Mouse (Mus musculus): ENCODE results near the gene Cdc42.

Cdc42 gene

DNA sequence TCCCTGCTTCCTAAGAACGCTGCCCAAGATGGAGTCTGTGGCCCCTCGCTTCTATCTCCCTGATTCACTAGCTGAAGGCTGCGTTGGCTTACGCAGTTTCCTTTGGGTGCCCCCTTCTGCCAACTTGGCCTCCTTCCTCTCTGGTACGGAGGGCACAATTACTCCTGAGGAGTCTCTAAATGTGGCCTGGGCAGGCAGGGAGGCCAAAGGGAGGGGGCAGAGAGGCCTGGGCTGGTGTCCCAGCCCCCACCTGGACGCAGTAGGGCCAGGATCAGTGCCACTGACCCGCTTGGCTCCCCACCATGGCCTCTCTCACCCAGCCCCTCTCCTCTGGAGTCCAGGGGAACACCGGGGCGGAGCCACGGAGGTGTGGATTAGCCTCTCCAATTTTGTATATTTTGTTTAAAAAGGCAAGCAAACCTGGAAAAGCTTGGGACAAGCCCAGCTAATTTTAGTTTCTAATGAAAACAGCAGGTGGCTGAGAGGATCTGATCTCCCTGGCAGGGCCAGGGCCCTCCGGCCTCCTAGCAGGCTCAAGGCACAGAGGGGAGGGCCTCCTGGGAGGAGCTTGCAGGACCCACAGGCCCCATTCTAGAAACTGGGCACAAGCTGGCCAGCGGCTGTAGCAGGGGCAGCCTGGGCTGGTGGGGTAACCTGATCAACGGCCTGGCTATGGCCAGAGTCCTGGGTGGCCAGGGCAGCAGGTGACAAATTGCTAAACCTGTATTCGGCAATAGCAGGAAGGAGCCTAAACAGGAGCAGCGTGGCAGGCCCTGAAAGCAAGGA, 71.5 kb downstream of the Cdc42 start:
- DNase-seq (ENCODE audit: low read depth), result no peak

GRCm38 (mm10) chr4:137283407-137283732, 74.2 kb downstream of the Cdc42 start:
- no peak for DNase-seq (ENCODE audit: low read depth)

DNA sequence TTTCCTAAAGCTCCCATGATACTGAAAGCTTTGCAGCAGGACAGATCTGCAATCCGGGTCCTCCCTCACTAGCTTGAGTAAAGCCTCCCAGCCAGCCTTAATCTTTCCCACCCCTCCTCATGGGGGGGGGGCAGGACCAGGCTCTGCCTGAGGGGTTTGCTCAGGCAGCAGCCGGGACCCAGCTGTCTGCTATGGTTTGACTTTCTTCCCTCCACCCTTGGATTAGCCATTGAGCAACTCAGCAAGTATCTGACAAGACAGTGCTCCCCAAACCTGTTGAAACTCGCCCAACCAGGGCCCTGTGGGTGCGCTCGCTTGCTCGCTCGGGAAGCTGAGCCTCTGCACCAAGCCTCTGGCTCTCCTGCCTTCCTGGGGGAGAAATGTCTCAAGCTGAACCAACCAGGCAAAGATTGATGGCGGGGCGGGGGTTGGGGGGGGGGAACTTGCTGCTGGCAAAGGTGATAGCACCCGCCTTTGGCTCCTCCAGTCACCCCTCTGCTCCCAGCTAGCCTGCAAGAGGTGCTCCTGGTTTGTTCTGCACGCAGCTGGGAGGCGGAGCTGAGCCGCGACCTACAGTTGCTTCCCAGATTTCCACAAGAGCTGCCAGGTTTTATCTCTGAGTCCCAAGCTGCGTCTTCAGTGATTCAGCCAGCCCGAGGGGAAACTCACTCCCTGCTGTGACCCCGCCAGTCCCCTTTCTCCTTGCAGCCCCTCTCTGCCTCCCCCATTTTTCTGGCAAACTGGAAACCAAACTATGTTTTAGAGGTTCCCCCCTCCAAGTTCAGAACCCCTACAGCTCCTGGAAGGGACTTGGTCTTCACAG, 74.7 kb downstream of the Cdc42 start:
- DNase-seq (ENCODE audit: low read depth), result no peak

GRCm38 (mm10) chr4:137282122-137282521, 75.4 kb downstream of the Cdc42 start:
- DNase-seq (ENCODE audit: low read depth), result no peak

DNA sequence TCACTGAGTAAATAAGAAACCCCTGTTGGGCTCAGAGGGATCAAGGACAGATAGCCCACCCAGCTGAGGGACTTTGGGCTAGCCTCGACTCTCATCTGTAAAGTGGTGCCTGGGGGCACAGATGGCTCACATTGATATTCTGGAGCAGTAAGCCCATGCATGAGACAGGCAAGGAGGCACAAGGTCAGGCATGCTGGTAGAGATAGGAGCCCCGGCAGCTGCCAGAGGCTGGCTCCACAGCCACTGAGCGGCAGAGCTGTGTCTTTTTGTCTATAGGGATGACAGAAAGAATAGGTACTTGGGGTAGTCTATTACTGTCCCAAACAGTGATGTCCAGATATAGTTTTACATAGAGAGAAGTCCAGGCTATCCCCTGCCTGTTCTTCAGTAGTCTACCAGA, 76.2 kb downstream of the Cdc42 start:
- no peak for DNase-seq (ENCODE audit: low read depth)

DNA sequence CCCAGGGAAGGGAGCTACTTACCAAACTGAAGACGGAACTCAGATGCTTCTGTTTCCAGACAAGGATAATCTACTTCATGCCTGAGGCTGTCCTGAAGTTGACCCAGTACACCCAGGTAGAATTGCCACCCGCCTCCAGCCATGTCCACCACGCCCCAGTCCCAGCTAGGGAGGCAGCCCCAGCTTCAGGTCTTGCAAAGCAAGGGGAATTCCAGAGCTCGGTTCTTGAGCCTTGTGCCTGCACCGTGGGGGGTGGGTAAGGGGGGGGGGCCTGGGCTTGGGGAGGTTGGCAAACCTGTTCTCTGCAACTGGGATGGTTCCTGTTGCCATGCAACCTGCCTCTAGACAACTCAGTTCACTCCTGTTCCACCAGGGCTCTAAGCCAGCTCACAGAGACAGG, 78.2 kb downstream of the Cdc42 start:
- DNase-seq (ENCODE audit: low read depth), result no peak

DNA sequence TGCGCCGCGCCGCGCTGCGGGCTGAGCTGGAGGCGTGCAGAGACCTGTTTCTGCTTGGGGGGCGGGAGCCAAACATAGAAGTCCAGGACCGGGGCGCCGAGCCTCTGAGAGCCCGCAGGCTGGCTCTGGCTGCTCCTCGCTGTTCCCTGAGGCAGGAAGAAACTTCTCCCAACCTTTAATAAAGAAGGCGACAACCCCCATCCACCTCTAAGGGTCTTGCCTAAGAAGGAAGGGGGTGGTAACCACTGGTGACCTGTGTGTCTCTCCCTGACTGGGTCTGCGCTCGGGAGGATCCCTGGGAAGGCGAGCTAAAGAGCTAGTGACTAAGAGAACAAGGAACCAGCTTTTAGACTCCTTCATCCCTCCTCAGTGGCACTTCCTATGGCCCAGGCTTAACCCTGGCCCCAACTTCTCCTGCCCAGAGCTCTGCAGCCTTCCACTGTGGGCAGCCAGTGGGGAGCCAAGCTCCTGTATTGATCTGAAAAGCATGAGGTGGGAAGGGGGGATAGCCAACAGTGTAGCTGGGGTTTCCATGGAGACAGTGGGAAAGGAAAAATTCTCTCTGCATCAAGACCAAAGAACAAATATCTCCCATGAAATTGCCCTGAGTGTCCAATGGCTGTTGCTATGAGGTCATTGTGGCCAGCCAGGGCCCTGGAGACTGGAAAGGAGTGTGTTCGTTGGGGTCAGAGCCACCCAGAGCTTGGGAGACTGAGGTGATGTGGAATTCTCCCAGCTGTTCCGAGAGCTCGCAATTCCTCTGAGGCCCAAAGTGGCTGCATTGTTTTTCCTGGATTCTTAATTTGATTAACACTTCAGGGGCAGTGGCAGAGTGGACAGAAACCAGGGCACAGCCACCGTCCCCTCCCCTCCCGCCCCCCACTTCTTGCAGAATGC, 79.1 kb downstream of the Cdc42 start:
- DNase-seq (ENCODE audit: low read depth), result no peak

DNA sequence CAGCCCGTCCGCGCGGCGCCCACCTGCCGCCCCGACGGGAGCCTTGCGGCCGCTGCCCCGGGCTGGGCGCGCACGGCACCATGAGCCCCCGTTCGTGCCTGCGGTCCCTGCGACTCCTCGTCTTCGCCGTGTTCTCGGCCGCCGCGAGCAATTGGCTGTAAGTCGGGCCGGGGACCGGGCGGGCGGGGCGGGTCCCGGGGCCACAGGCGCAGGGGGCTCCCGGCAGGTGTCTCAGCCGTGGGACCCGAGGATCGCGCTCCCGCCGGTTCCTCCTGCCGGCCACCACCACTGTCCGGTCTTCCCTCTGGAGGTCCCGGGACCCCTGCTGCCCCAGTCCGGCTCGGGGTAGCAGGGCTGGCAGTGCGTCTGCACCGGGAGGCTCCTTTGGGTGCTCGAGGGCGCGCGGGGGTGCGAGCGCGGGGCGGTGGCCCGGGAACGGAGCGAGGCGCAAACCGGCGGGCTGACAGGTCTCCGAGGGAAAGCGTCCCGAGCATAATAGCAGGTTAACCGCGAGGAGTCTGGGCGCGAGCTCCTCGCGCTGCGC, 79.8 kb downstream of the Cdc42 start:
- no peak for DNase-seq (ENCODE audit: low read depth)

- no peak for DNase-seq (ENCODE audit: low read depth)
These were observed 80.4 kb downstream of the Cdc42 start, which contains the start of gene Wnt4 for GRCm38 (mm10) chr4:137277166-137277513. Gene Wnt4, plus strand, starts transcription at chr4:137277489.

DNA sequence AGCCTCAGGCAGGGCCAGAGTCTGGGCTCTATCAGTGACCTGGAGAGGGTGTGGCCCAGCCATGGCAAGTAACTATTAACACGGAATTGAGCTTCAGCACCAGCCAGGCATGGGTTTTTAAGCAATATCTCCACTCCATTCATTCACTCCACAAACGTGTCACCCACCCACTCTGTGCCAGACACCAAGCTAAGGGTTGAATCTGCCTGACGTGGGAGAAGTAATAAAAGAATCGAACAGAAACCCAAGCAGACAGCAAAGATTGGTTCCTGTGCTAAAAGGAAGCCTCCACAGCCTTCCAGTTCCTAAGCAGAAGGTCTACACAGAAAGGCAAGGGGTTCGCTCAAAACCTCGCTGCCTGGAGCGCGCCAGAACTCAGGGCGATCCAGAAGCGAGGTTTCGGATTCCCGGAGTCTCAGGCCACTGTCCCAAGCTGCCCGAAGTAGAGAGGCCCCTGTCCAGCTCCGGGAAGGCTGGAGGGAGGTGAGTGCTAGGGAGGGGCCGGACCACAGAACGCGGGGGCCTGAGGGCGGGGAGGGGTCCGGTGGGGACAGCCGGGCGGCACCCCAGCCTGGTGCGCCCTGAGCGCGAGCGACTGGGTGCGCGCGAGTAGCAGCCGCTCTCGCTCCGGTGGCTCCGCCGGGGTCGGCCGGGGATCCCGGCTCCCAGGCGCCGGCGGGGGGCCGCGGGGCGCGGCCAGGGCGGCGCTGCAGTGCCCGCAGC, 80.9 kb downstream of the Cdc42 start:
- DNase-seq (ENCODE audit: low read depth), result no peak

GRCm38 (mm10) chr4:137274304-137274703, 83.2 kb downstream of the Cdc42 start:
- no peak for DNase-seq (ENCODE audit: low read depth)

- no peak for DNase-seq (ENCODE audit: low read depth)
These were observed 85.7 kb downstream of the Cdc42 start for GRCm38 (mm10) chr4:137271856-137272255.
